Mouse (Mus musculus) small intestine, adult 2 months (tissue): Measurements from ENCODE around the gene Armc2.

Experiments used
- CTCF ChIP-seq: fragments of 200-500 bp; IDR thresholded peaks from 2 replicates; pipeline ENCODE4 v1.5.1; 2012; ENCODE audit warnings: low read depth, mild to moderate bottlenecking, control low read depth, inconsistent platforms, low read length, moderate library complexity, mixed read lengths; ENCODE audit not compliant: insufficient replicate concordance, insufficient read length; ENCODE audit errors: extremely low read depth
- POLR2A ChIP-seq: fragments of 200-500 bp; IDR thresholded peaks from 2 replicates; pipeline ENCODE4 v1.6.1; 2012; ENCODE audit warnings: low read depth, mild to moderate bottlenecking, control low read depth, inconsistent platforms, low read length, moderate library complexity

- no peak for TF ChIP-seq POLR2A
- no peak for TF ChIP-seq CTCF
Measured at GRCm38 (mm10) chr10:41990896-41991295, 27.3 kb downstream of the Armc2 start.
